Mouse (Mus musculus): ENCODE measurements around the gene Gm826.

Gene Gm826

GRCm38 (mm10) chr2:160353581-160353980 lies 19.6 kb upstream of the Gm826 start:
- no peak for DNase-seq (ENCODE audit: low read depth)

GRCm38 (mm10) chr2:160351038-160351574 lies 17.1 kb upstream of the Gm826 start:
- no peak for DNase-seq (ENCODE audit: low read depth)

- DNase-seq (ENCODE audit: low read depth) = no peak
Measured at GRCm38 (mm10) chr2:160349578-160349977, 15.6 kb upstream of the Gm826 start.

GRCm38 (mm10) chr2:160348796-160349195 lies 14.8 kb upstream of the Gm826 start:
- no peak for DNase-seq (ENCODE audit: low read depth)

GRCm38 (mm10) chr2:160348072-160348604 lies 14.2 kb upstream of the Gm826 start:
- no peak for DNase-seq (ENCODE audit: low read depth)

GRCm38 (mm10) chr2:160345644-160346043 lies 11.7 kb upstream of the Gm826 start:
- DNase-seq (ENCODE audit: low read depth) = no peak

GRCm38 (mm10) chr2:160340121-160340520 lies 6.2 kb upstream of the Gm826 start:
- DNase-seq (ENCODE audit: low read depth) = no peak

GRCm38 (mm10) chr2:160339595-160339994 lies 5.6 kb upstream of the Gm826 start:
- no peak for DNase-seq (ENCODE audit: low read depth)

- DNase-seq (ENCODE audit: low read depth) = no peak
Measured at GRCm38 (mm10) chr2:160336053-160336452, 2.1 kb upstream of the Gm826 start.

- peak; percentile 5 for DNase-seq (ENCODE audit: low read depth)
Measured at GRCm38 (mm10) chr2:160335043-160335442, 1.1 kb upstream of the Gm826 start.

GRCm38 (mm10) chr2:160332516-160333325 lies 1.2 kb downstream of the Gm826 start:
- no peak for DNase-seq (ENCODE audit: low read depth)

GRCm38 (mm10) chr2:160328886-160329285 lies 5.1 kb downstream of the Gm826 start:
- DNase-seq (ENCODE audit: low read depth) = no peak

- no peak for DNase-seq (ENCODE audit: low read depth)
Measured at GRCm38 (mm10) chr2:160327716-160328115, 6.2 kb downstream of the Gm826 start.

GRCm38 (mm10) chr2:160327167-160327566 lies 6.8 kb downstream of the Gm826 start:
- DNase-seq (ENCODE audit: low read depth) = no peak

- DNase-seq (ENCODE audit: low read depth) = no peak
Measured at GRCm38 (mm10) chr2:160325105-160325644, 8.8 kb downstream of the Gm826 start.

GRCm38 (mm10) chr2:160321829-160322228 lies 12.1 kb downstream of the Gm826 start:
- DNase-seq (ENCODE audit: low read depth) = no peak

- no peak for DNase-seq (ENCODE audit: low read depth)
Measured at GRCm38 (mm10) chr2:160318255-160318654, 15.7 kb downstream of the Gm826 start.

GRCm38 (mm10) chr2:160313595-160314007 lies 20.4 kb downstream of the Gm826 start:
- DNase-seq (ENCODE audit: low read depth) = no peak

- DNase-seq (ENCODE audit: low read depth) = no peak
Measured at GRCm38 (mm10) chr2:160305070-160305469, 28.9 kb downstream of the Gm826 start.

- no peak for DNase-seq (ENCODE audit: low read depth)
Measured at GRCm38 (mm10) chr2:160303992-160304391, 30.0 kb downstream of the Gm826 start.

GRCm38 (mm10) chr2:160302013-160302412 lies 31.9 kb downstream of the Gm826 start:
- DNase-seq (ENCODE audit: low read depth) = no peak

GRCm38 (mm10) chr2:160298586-160298985 lies 35.4 kb downstream of the Gm826 start:
- no peak for DNase-seq (ENCODE audit: low read depth)

- no peak for DNase-seq (ENCODE audit: low read depth)
Measured at GRCm38 (mm10) chr2:160288538-160289151, 45.3 kb downstream of the Gm826 start.
